Mouse (Mus musculus) c-Kit-negative CD71-positive TER-119-positive erythroid progenitor cells, embryonic 14.5 days (primary cell): ENCODE results near the gene Ak3.

Experiments used
- DNase-seq: peaks from one replicate; pipeline ENCODE4 v3.0.0-alpha.2; 2013; ENCODE audit warnings: low read depth, low spot score

The Ak3 gene

GRCm38 (mm10) chr19:28994870-28995269 lies 52.9 kb downstream of the Ak3 start:
- no peak for DNase-seq

- no peak for DNase-seq
Measured at GRCm38 (mm10) chr19:28991391-28991790, 56.4 kb downstream of the Ak3 start.

GRCm38 (mm10) chr19:28990590-28991221 lies 57.1 kb downstream of the Ak3 start:
- peak; percentile 22 for DNase-seq

GRCm38 (mm10) chr19:28990194-28990589 lies 57.6 kb downstream of the Ak3 start, which contains the start of gene Cdc37l1:
TSS of gene Cdc37l1 (plus strand) at chr19:28990352.
- peak; percentile 92 for DNase-seq

DNA sequence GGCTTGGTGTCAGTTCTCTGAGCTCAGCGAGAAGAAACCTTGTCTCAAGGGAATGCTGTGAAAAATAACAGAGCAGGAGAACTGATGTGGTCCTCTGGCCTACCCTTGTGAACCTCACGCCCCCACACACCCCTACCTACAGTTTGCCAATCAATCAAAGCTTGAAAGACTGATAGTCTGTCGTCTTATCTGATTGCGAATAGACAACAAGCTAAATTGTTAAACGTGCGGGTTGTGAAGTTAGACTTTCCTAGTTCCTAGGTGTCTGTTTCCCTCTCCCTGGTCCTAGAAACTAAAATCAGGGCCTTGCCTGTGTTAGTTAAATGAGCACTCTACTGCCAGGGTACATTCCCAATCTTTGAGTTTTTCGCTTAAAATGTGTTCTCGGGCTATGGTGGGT lies 58.2 kb downstream of the Ak3 start:
- DNase-seq: no peak

DNA sequence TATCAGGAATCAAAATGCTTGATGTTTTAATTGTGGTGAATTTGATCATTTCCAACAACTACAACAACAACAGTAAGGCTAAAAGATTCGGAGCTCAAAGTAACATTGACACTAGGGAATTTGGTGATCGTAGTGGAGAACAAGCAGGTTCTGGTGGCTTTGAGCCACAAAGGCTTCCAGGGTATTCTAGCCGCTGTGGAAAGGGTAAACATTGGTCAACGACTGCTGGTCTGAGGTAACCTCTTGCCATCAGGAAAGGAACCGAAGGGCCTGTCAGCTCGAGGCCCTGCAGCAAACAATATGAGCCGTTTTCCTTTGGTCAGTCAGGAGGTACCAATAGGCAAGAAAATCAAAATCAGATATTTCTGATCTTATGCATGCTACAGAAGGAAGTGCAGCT lies 65.1 kb downstream of the Ak3 start:
- DNase-seq: no peak

DNA sequence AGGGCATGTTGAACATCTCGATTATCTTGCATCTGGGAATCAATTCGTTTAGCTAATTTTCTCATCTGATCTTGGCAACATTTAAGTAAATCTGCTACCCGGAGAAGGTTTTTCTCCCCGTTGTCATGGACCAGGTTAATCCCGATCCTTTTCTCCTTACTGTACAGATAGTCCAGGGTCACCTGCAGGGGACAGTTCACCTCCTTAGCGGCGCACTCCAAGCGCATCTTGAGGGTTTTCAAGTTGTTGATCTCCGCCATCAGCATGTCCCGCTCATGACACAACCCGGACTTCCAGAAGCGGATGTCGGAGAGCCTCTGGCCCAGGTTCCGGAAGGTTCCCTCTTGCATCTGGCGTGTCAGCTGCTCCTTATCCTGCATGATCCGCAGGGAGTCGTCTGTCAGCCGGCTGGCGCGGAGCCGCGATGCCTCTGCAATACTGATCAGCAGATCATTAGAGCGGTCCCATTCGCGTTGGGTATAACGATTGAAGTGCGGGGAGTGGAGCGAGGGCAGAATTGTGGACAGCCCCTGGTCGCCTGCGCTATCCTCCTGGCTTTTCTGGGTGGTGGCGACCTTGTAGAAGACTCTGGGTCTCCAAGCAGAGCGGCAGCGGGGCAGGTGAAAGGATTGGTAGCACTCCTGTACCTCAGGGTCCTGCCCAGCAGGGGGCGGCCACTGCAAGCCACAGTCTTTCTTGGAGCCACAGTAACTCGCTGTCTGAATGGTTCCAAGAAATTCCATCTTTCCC lies 72.7 kb downstream of the Ak3 start:
- DNase-seq: peak; percentile 30
